Mouse (Mus musculus) left cerebral cortex, adult 6 months (tissue): Measurements from ENCODE around the gene Vmn1r119. TPM values are rescaled to one million over a fixed set of nuclear protein-coding genes. Genes with fewer than 3 reads are reported as not detected.

Experiments used
- long read RNA-seq, 2 experiments: library from polyadenylated mRNA; unstranded; transcript quantifications; one replicate each; pipeline ENCODE4 v2.0.0; 2019 to 2020
- polyA plus RNA-seq: library from polyadenylated mRNA; unstranded; fragments of <200 nt; fragmentation: Nextera tagmentation; gene quantifications from 2 replicates; pipeline ENCODE4 v1.2.3, GENCODE M21; 2021

Vmn1r119 gene
- not detected in 2 replicates for polyA plus RNA-seq
- long read RNA-seq, experiment 1: 0 reads
- long read RNA-seq, experiment 2: 0 reads

GRCm38 (mm10) chr7:21012355-21012754, at the start of gene Vmn1r119:
Gene Vmn1r119 (minus strand): TSS chr7:21012455.

DNA sequence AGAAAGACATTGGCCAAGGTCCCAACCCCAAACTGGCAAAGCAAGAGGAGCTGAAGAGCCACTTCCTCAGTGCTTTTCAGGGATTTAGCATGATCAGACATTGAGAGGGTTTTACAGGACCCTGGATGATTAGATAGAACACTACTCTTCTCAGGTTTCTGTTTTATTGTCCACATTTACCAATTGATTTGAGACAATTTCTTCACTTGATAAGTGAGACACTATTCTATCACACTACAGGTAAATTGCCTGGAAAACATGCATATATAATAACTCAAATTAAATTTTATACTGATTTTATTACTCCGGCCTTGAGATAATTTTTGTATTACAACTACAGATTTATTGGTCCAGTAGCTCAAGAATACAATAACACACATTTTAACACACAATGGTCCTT, 41.4 kb upstream of the Vmn1r119 start, which contains the start of gene Vmn1r120:
Gene Vmn1r120, minus strand, starts transcription at position 101 of the 400 bp plus-strand sequence.

Other genes starting within 250 kb of the Vmn1r119 start
- gene Vmn1r112, start 241.3 kb downstream of the Vmn1r119 start, polyA plus RNA-seq: not detected in 2 replicates
- not detected in 2 replicates for gene Vmn1r113, start 225.2 kb downstream of the Vmn1r119 start, polyA plus RNA-seq
- not detected in 2 replicates for gene Vmn1r114, start 200.3 kb downstream of the Vmn1r119 start, polyA plus RNA-seq
- not detected in 2 replicates for gene Vmn1r115, start 167.5 kb downstream of the Vmn1r119 start, polyA plus RNA-seq
- gene Vmn1r116, start 140.2 kb downstream of the Vmn1r119 start, polyA plus RNA-seq: not detected in 2 replicates
- gene Vmn1r117, start 128.3 kb downstream of the Vmn1r119 start, polyA plus RNA-seq: not detected in 2 replicates
- gene Vmn1r118, start 100.1 kb downstream of the Vmn1r119 start, polyA plus RNA-seq: not detected in 2 replicates
- not detected in 2 replicates for gene Vmn1r120, start 41.3 kb upstream of the Vmn1r119 start, polyA plus RNA-seq
- not detected in 2 replicates for gene Vmn1r121, start 86.1 kb upstream of the Vmn1r119 start, polyA plus RNA-seq
- not detected in 2 replicates for gene Vmn1r122, start 121.7 kb upstream of the Vmn1r119 start, polyA plus RNA-seq
- gene Vmn1r123, start 149.7 kb upstream of the Vmn1r119 start, polyA plus RNA-seq: not detected in 2 replicates
- gene Gm5157, start 178.0 kb upstream of the Vmn1r119 start, polyA plus RNA-seq: not detected in 2 replicates
- gene Vmn1r124, start 248.2 kb upstream of the Vmn1r119 start, polyA plus RNA-seq: not detected in 2 replicates